Mouse (Mus musculus) liver, adult 2 months (tissue): ENCODE results near the gene Foxp4.

Source experiments
- CTCF ChIP-seq: fragments of 200-500 bp; IDR thresholded peaks from 2 replicates; pipeline ENCODE4 v1.5.1; 2011; ENCODE audit warnings: low read depth, low read length, control low read depth
- POLR2A ChIP-seq: fragments of 200-500 bp; IDR thresholded peaks from 2 replicates; pipeline ENCODE4 v1.6.1; 2011; ENCODE audit warnings: low read length, control low read depth; ENCODE audit not compliant: insufficient read depth; ENCODE audit errors: extremely low read depth

DNA sequence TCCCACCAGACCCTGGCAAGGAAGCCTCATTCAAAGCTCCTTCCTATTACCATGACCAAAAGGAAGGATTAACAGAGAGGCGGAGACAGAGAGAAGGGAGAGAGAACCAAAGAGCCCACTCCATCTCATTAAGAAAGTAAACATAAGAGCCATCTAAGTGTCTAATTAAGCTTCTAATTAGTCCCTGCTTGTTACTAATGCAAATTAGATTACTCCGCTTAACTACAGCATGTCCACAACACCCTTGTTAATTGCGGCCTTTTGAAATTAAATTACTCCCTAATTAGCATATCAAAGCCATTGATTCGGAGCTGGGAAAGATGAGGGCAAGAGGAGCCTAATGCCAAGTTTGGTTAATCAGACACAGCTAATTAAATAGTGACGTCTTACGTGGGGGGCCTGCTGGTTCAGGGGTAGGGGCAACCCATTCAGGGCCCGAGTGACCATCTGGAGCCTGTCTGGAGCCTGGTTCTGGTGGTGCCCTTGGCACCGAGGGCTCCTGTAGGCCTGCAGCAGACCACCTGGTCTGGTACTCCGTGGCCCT lies 9.7 kb downstream of the Foxp4 start:
- no peak for TF ChIP-seq CTCF
- no peak for TF ChIP-seq POLR2A
